Mouse (Mus musculus): Measurements from ENCODE around the gene Vwa3b. TPM values are rescaled to one million over a fixed set of nuclear protein-coding genes. Genes with fewer than 3 reads are reported as not detected.
A peak's percentile ranks its signal among the peaks of the same experiment; 100 is the strongest.
"Not testable (repeated sequence)": the region's sequence is repeated elsewhere in the genome, so short reads cannot be mapped to it uniquely, and the experiment has no call there.

Vwa3b gene
- total RNA-seq, 1 experiment from 2014 or later: not detected

GRCm38 (mm10) chr1:37005036-37005435 is 21.4 kb upstream of the Vwa3b start:
- no peak for ATAC-seq (replicated peaks; ENCODE audit: insufficient number of reproducible peaks, low FRiP score, low TSS enrichment, poor library complexity, severe bottlenecking)

- not testable (repeated sequence) for ATAC-seq (replicated peaks; ENCODE audit: insufficient number of reproducible peaks, low FRiP score, low TSS enrichment, poor library complexity, severe bottlenecking)
Observed at GRCm38 (mm10) chr1:37006529-37006928, 19.9 kb upstream of the Vwa3b start.

- ATAC-seq (replicated peaks; ENCODE audit: insufficient number of reproducible peaks, low FRiP score, low TSS enrichment, poor library complexity, severe bottlenecking): no peak
Observed at GRCm38 (mm10) chr1:37009880-37010279, 16.5 kb upstream of the Vwa3b start.

GRCm38 (mm10) chr1:37011626-37012209 is 14.7 kb upstream of the Vwa3b start:
- no peak for ATAC-seq (replicated peaks; ENCODE audit: insufficient number of reproducible peaks, low FRiP score, low TSS enrichment, poor library complexity, severe bottlenecking)

GRCm38 (mm10) chr1:37013006-37013405 is 13.4 kb upstream of the Vwa3b start:
- ATAC-seq (replicated peaks; ENCODE audit: insufficient number of reproducible peaks, low FRiP score, low TSS enrichment, poor library complexity, severe bottlenecking): peak; percentile 89

GRCm38 (mm10) chr1:37013687-37014086 is 12.7 kb upstream of the Vwa3b start:
- no peak for ATAC-seq (replicated peaks; ENCODE audit: insufficient number of reproducible peaks, low FRiP score, low TSS enrichment, poor library complexity, severe bottlenecking)

GRCm38 (mm10) chr1:37019017-37019416 is 7.4 kb upstream of the Vwa3b start:
- ATAC-seq (replicated peaks; ENCODE audit: insufficient number of reproducible peaks, low FRiP score, low TSS enrichment, poor library complexity, severe bottlenecking): no peak

- no peak for ATAC-seq (replicated peaks; ENCODE audit: insufficient number of reproducible peaks, low FRiP score, low TSS enrichment, poor library complexity, severe bottlenecking)
Observed at GRCm38 (mm10) chr1:37022704-37023103, 3.7 kb upstream of the Vwa3b start.

- no peak for ATAC-seq (replicated peaks; ENCODE audit: insufficient number of reproducible peaks, low FRiP score, low TSS enrichment, poor library complexity, severe bottlenecking)
Observed at GRCm38 (mm10) chr1:37024736-37025135, 1.7 kb upstream of the Vwa3b start.

GRCm38 (mm10) chr1:37025376-37025775 is 1.0 kb upstream of the Vwa3b start:
- no peak for ATAC-seq (replicated peaks; ENCODE audit: insufficient number of reproducible peaks, low FRiP score, low TSS enrichment, poor library complexity, severe bottlenecking)

GRCm38 (mm10) chr1:37026866-37027265 is 470 bp downstream of the Vwa3b start:
- no peak for ATAC-seq (replicated peaks; ENCODE audit: insufficient number of reproducible peaks, low FRiP score, low TSS enrichment, poor library complexity, severe bottlenecking)

GRCm38 (mm10) chr1:37028439-37029153 is 2.2 kb downstream of the Vwa3b start:
- ATAC-seq (replicated peaks; ENCODE audit: insufficient number of reproducible peaks, low FRiP score, low TSS enrichment, poor library complexity, severe bottlenecking): no peak

- peak; percentile 57; the same call in 1 of the 2 replicates for ATAC-seq (replicated peaks; ENCODE audit: insufficient number of reproducible peaks, low FRiP score, low TSS enrichment, poor library complexity, severe bottlenecking)
Observed at GRCm38 (mm10) chr1:37029154-37029907, 2.9 kb downstream of the Vwa3b start.

GRCm38 (mm10) chr1:37029942-37030341 is 3.5 kb downstream of the Vwa3b start:
- ATAC-seq (replicated peaks; ENCODE audit: insufficient number of reproducible peaks, low FRiP score, low TSS enrichment, poor library complexity, severe bottlenecking): no peak

GRCm38 (mm10) chr1:37030693-37031092 is 4.3 kb downstream of the Vwa3b start:
- no peak for ATAC-seq (replicated peaks; ENCODE audit: insufficient number of reproducible peaks, low FRiP score, low TSS enrichment, poor library complexity, severe bottlenecking)

- no peak for ATAC-seq (replicated peaks; ENCODE audit: insufficient number of reproducible peaks, low FRiP score, low TSS enrichment, poor library complexity, severe bottlenecking)
Observed at GRCm38 (mm10) chr1:37035879-37036278, 9.5 kb downstream of the Vwa3b start.

- ATAC-seq (replicated peaks; ENCODE audit: insufficient number of reproducible peaks, low FRiP score, low TSS enrichment, poor library complexity, severe bottlenecking): no peak
Observed at GRCm38 (mm10) chr1:37041126-37041525, 14.7 kb downstream of the Vwa3b start.

- no peak for ATAC-seq (replicated peaks; ENCODE audit: insufficient number of reproducible peaks, low FRiP score, low TSS enrichment, poor library complexity, severe bottlenecking)
Observed at GRCm38 (mm10) chr1:37041856-37042255, 15.5 kb downstream of the Vwa3b start.

GRCm38 (mm10) chr1:37042769-37043168 is 16.4 kb downstream of the Vwa3b start:
- ATAC-seq (replicated peaks; ENCODE audit: insufficient number of reproducible peaks, low FRiP score, low TSS enrichment, poor library complexity, severe bottlenecking): no peak

GRCm38 (mm10) chr1:37043196-37043595 is 16.8 kb downstream of the Vwa3b start:
- ATAC-seq (replicated peaks; ENCODE audit: insufficient number of reproducible peaks, low FRiP score, low TSS enrichment, poor library complexity, severe bottlenecking): no peak

Measured in monocyte, adult 5-6 weeks (primary cell).